ENCODE assay signal across 9 mouse cellular contexts in the genomic region with DNA sequence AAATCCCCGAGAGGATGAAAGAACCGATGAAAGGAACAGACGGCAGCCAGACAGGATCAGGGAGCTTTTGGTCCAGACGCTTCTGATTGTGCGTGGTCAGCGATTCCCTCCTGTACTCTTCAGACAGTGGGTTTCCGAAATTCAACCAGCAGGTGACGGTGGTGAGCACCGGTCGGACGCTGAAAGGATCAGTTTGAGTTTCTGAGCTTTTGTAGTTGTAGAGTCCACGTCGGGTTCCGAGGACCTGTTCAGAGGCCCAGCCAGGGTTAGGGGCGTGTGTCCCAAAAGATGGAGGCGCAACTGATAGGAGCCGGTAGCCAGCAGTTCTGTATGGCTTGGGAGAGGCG. TPM values are rescaled to one million over a fixed set of nuclear protein-coding genes. Genes with fewer than 3 reads are reported as not detected.
DNase-seq lines count a peak whose midpoint lies in the region; TF ChIP-seq lines count a peak whose summit lies in the region.
"Had no signal": no experiment of that assay in that cellular context is flagged by ENCODE, and none has a peak within 500 bp of the region (broad histone marks: within the 10 kb centered on the region; RNA-seq: fewer than 3 reads in every experiment).

No protein-coding gene starts in this region.

- peaks cover 40% of the 10 kb centered on the region for H3K27me3 ChIP-seq in E14TG2a.4 (ENCODE audit: insufficient read depth, low read length)

- intact Hi-C loops in gastrocnemius, postnatal 14 days (cut with DNase I; ENCODE audit: low total_unique reads) = no loop called here

- H3K36me3 ChIP-seq in E14TG2a.4 (ENCODE audit: insufficient read depth, low read length) = peaks cover 15% of the 10 kb centered on the region

- DNase-seq in adrenal gland, postnatal 25 days = peak; percentile 66
- DNase-seq in adrenal gland, adult 18-20 months (ENCODE audit: low spot score in 2 of 2) = no peak
- peak; percentile 77 to 81 for DNase-seq in cerebellum, postnatal 10 days
- DNase-seq in gastrocnemius, postnatal 14 days = peak; percentile 67
- DNase-seq in kidney, postnatal 25 days = peak; percentile 83 to 87
- DNase-seq in lung, postnatal 25 days (ENCODE audit: low spot score) = peak; percentile 83
- peak; percentile 48 for DNase-seq in right cerebral cortex, postnatal 4 days

- H3K4me1 ChIP-seq in E14TG2a.4 (replicated peaks; ENCODE audit: low read depth, low read length) = peaks cover 77% of the 10 kb centered on the region

- peak; percentile 63 for TF ChIP-seq CTCF in E14TG2a.4 (conservative IDR thresholded peaks at IDR 0.05; ENCODE audit: low read length)

- no peaks in the 10 kb centered on the region for H3K9me3 ChIP-seq in E14TG2a.4 (ENCODE audit: low read length)

- peak overlapping the region; percentile 77 for H3K4me3 ChIP-seq in E14TG2a.4 (replicated peaks; ENCODE audit: low read length)

RNA-seq across cellular contexts. Expression of a gene that starts 0.7 kb away (rescaled TPM):
- 4.4 and 4.9 TPM in 2 replicates for total RNA-seq in adrenal gland, postnatal 25 days (2021)
- total RNA-seq in adrenal gland, adult 18-20 months (2021) = 1 to 10 TPM; 3.6 to 6.0 TPM
- 1 to 10 TPM; 2.0 TPM for total RNA-seq in gastrocnemius, postnatal 14 days (2021)

RNA-seq across cellular contexts. Expression of a gene that starts 2.7 kb away (rescaled TPM):
- not detected in 2 replicates for total RNA-seq in adrenal gland, postnatal 25 days (2021)
- not detected for total RNA-seq in adrenal gland, adult 18-20 months (2021)
- total RNA-seq in gastrocnemius, postnatal 14 days (2021) = not detected
- total RNA-seq: MEL had no signal

RNA-seq across cellular contexts. Expression of a gene that starts 14.9 kb away (rescaled TPM):
- 0.30 TPM in 1 of 2 replicates, not detected in the other for total RNA-seq in adrenal gland, postnatal 25 days (2021)
- 1 to 10 TPM in 1 of 2 experiments, under 1 TPM in 1; 0.43 to 1.5 TPM for total RNA-seq in adrenal gland, adult 18-20 months (2021)
- under 1 TPM; 0.33 to 0.55 TPM for total RNA-seq in gastrocnemius, postnatal 14 days (2021)

RNA-seq across cellular contexts. Expression of a gene that starts 20.3 kb away (rescaled TPM):
- 1.2 and 2.6 TPM in 2 replicates for total RNA-seq in adrenal gland, postnatal 25 days (2021)
- under 1 TPM; 0.29 to 0.86 TPM for total RNA-seq in adrenal gland, adult 18-20 months (2021)
- under 1 TPM; 0.62 to 0.84 TPM for total RNA-seq in gastrocnemius, postnatal 14 days (2021)

RNA-seq across cellular contexts. Expression of a gene that starts 20.4 kb away (rescaled TPM):
- 52.4 and 55.5 TPM in 2 replicates for total RNA-seq in adrenal gland, postnatal 25 days (2021)
- total RNA-seq in adrenal gland, adult 18-20 months (2021) = 10 to 100 TPM; 48.5 to 53.9 TPM
- 10 to 100 TPM; 27.2 to 29.1 TPM for total RNA-seq in gastrocnemius, postnatal 14 days (2021)

Comparison
In these comparisons a context has a peak if more than half of its experiments do, and no peak if none do; other contexts are left out.
1. DNase-seq: peak in adrenal gland, postnatal 25 days (single experiment), cerebellum, postnatal 10 days (2 of 2), gastrocnemius, postnatal 14 days (single experiment), kidney, postnatal 25 days (2 of 2), lung, postnatal 25 days (single experiment) and right cerebral cortex, postnatal 4 days (single experiment); none in adrenal gland, adult 18-20 months (0 of 2).